Mouse (Mus musculus) stomach, postnatal 0 days (tissue): ENCODE results near the gene Adamtsl4.

ENCODE experiments used
- CTCF ChIP-seq: IDR thresholded peaks from 2 replicates; pipeline ENCODE4 v1.5.1; 2016; ENCODE audit warnings: antibody characterized with exemption, low read depth, mild to moderate bottlenecking, moderate library complexity
- EP300 ChIP-seq: optimal IDR thresholded peaks from 2 replicates; pipeline ENCODE3; 2016; ENCODE audit warnings: antibody characterized with exemption

DNA sequence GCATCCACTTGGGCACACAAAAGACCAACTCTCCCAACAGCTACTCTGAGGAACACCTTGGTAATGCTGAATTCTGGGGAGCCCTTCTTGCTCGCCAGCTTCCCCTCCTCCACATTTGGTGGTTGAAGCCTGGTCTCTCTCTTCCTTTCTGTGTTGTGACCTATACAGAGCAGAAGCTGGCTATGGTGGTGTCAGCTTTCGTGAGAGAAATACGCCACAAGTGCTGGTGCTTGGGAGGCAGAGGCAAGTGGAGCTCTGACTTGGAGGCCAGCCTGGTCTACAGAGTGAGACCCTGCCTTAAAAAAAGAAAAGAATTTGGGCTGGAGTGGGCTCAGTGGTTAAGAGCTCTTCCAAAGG is 18.4 kb downstream of the Adamtsl4 start:
- TF ChIP-seq CTCF = no peak
- TF ChIP-seq EP300 = no peak
